8 mouse cellular contexts compared by ENCODE assay signal in the genomic region with DNA sequence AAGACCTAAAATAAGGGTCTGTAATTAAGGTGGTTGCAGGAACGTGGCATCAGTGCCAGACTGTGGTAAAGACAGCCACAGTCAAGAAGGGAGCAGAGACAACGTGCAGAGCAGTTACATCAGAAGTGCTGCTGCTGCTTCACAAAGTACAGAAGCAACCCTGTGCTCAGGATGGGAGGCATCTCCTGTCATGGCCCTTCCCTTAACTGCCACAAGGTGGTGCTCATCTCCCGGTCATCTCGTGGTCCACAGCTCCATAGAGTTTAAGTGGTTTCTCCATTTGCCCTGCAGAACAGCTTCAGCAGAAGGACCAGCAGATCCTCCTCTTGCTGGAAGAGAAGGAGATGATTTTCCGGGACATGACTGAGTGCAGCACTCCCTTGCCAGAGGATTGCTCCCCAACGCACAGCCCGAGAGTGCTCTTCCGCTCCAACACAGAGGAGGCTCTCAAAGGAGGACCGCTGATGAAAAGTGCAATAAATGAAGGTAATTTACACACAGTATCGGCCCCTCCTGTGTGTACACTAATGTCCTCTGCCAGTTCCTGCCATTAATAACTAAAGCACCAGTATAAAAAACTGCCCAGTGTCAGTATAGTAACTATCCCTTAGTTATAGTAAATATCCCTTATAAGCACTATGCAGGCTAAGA.
DNase-seq lines count a peak whose midpoint lies in the region; ATAC-seq lines count a peak whose summit lies in the region.

No protein-coding gene starts in this region.

- no peaks in the 10 kb centered on the region for H3K9me3 ChIP-seq in hindbrain, embryonic 14.5 days (ENCODE audit: control insufficient read depth, low read length)

- 49% methylated on average over 10 of the region's 10 CpGs for WGBS in hindbrain, embryonic 14.5 days

- H3K4me2 ChIP-seq in hindbrain, embryonic 14.5 days (replicated peaks) = no peak overlapping the region

- H3K4me3 ChIP-seq in hindbrain, embryonic 14.5 days (replicated peaks; ENCODE audit: low read length) = no peak overlapping the region

- no peaks in the 10 kb centered on the region for H3K27me3 ChIP-seq in hindbrain, embryonic 14.5 days (ENCODE audit: control insufficient read depth, insufficient read depth, low read length)

- H3K36me3 ChIP-seq in hindbrain, embryonic 14.5 days (replicated peaks; ENCODE audit: control insufficient read depth, insufficient read depth) = peaks cover 30% of the 10 kb centered on the region

- DNase-seq in NIH3T3 (ENCODE audit: low read depth) = peak; percentile 82
- DNase-seq in cerebellum, adult 9-10 months = peak; percentile 32
- DNase-seq in frontal cortex, adult 2 months (ENCODE audit: extremely low spot score in 1 of 2, low spot score in 1 of 2) = peak; percentile 52 to 82
- peak; percentile 83 for DNase-seq in hindbrain, embryonic 14.5 days (ENCODE audit: low spot score)
- peak; percentile 62 to 76 for DNase-seq in layer of hippocampus, postnatal 14 days (ENCODE audit: low spot score in 2 of 2)
- DNase-seq in lung, postnatal 25 days (ENCODE audit: low spot score) = peak; percentile 65
- DNase-seq in retina, postnatal 7 days (ENCODE audit: low read depth, low spot score) = peak; percentile 44
- no peak for DNase-seq in urinary bladder, adult 2 months (ENCODE audit: low spot score)

- no peak overlapping the region for H3K9ac ChIP-seq in hindbrain, embryonic 14.5 days

- ATAC-seq in hindbrain, embryonic 14.5 days (ENCODE audit: low FRiP score) = peak; percentile 92

- H3K27ac ChIP-seq in hindbrain, embryonic 14.5 days = no peak overlapping the region

- H3K4me1 ChIP-seq in hindbrain, embryonic 14.5 days (replicated peaks; ENCODE audit: control insufficient read depth, insufficient read depth, low read length) = no peaks in the 10 kb centered on the region
